In genomic region chr6:83038496-83039012, GRCm38 (mm10) we compare ENCODE assay signal across 8 mouse cellular contexts. TPM values are rescaled to one million over a fixed set of nuclear protein-coding genes. Genes with fewer than 3 reads are reported as not detected.
A peak's percentile ranks its signal among the peaks of the same experiment; 100 is the strongest.
DNase-seq lines count a peak whose midpoint lies in the region; ATAC-seq and TF ChIP-seq lines count a peak whose summit lies in the region.

No protein-coding gene starts in this region.

- H3K36me3 ChIP-seq in ES-E14 (ENCODE audit: control insufficient read depth, insufficient read depth, low read length, poor library complexity, severe bottlenecking), result no peaks in the 10 kb centered on the region
- H3K36me3 ChIP-seq in hindbrain, embryonic 10.5 days, result no peaks in the 10 kb centered on the region
- no peaks in the 10 kb centered on the region for H3K36me3 ChIP-seq in neural tube, embryonic 15.5 days

- H3K9me3 ChIP-seq in ES-E14 (ENCODE audit: control insufficient read depth, insufficient read depth, low read depth, low read length), result no peaks in the 10 kb centered on the region
- H3K9me3 ChIP-seq in hindbrain, embryonic 10.5 days, result no peaks in the 10 kb centered on the region
- H3K9me3 ChIP-seq in neural tube, embryonic 15.5 days (replicated peaks), result no peaks in the 10 kb centered on the region

- WGBS in hindbrain, embryonic 10.5 days, result 9% methylated on average over 24 of the region's 24 CpGs
- WGBS in lung, adult 2 months, result 21% methylated on average over 24 of the region's 24 CpGs
- WGBS in neural tube, embryonic 15.5 days, result 12% methylated on average over 24 of the region's 24 CpGs

- DNase-seq in ES-E14 (ENCODE audit: low read depth, low spot score), result peak; percentile 94
- DNase-seq in cerebellum, adult 9-10 months, result peak; percentile 87
- peak; percentile 64 to 92 for DNase-seq in frontal cortex, adult 2 months (ENCODE audit: extremely low spot score in 1 of 2, low spot score in 1 of 2)
- DNase-seq in hindbrain, embryonic 10.5 days (ENCODE audit: low spot score), result peak; percentile 93
- peak; percentile 79 to 90 for DNase-seq in layer of hippocampus, adult 8-10 months (ENCODE audit: low spot score in 2 of 2)
- peak; percentile 98 for DNase-seq in lung, adult 2 months
- DNase-seq in testis, postnatal 10 days (ENCODE audit: low spot score), result peak; percentile 96

- H3K4me3 ChIP-seq in ES-E14 (ENCODE audit: insufficient read depth in 1 of 2, low read depth in 1 of 2, low read length in 2 of 2, poor library complexity in 1 of 2, severe bottlenecking in 1 of 2), result no peak overlapping the region
- peak overlapping the region; percentile 39 for H3K4me3 ChIP-seq in hindbrain, embryonic 10.5 days
- H3K4me3 ChIP-seq in lung, adult 2 months (replicated peaks; ENCODE audit: extremely low read depth, low read depth, low read length), result peak overlapping the region; percentile 34
- H3K4me3 ChIP-seq in neural tube, embryonic 15.5 days (replicated peaks), result peak overlapping the region; percentile 35

- no peak overlapping the region for H3K9ac ChIP-seq in ES-E14 (ENCODE audit: insufficient read depth, low read depth, low read length, poor library complexity, severe bottlenecking)
- H3K9ac ChIP-seq in neural tube, embryonic 15.5 days (replicated peaks), result 0 out of 2 replicates have a peak overlapping the region, but pooled peaks have one; percentile 26

- in situ Hi-C loops in ES-E14 (cut with MboI; ENCODE audit: low sequenced_read_pairs in 2 of 2, unreplicated experiment in 2 of 2), result no loop called here

- 0 out of 2 replicates have a peak, but pooled peaks have one; percentile 44 for TF ChIP-seq POLR2A in lung, adult 2 months (IDR thresholded peaks at IDR 0.05; ENCODE audit: borderline replicate concordance, extremely low read depth, low read depth, low read length)

- H3K4me2 ChIP-seq in neural tube, embryonic 15.5 days, result peak overlapping the region; percentile 61

- no peak for TF ChIP-seq CTCF in lung, adult 2 months (IDR thresholded peaks at IDR 0.05; ENCODE audit: insufficient read depth, low read length)

- H3K27me3 ChIP-seq in hindbrain, embryonic 10.5 days (ENCODE audit: insufficient read depth, poor library complexity, severe bottlenecking), result peaks cover 40% of the 10 kb centered on the region
- peaks cover 17% of the 10 kb centered on the region; the same call in 1 of the 2 replicates for H3K27me3 ChIP-seq in neural tube, embryonic 15.5 days (replicated peaks)

- ATAC-seq in neural tube, embryonic 15.5 days (ENCODE audit: low FRiP score), result peak; percentile 57

- H3K27ac ChIP-seq in ES-E14 (ENCODE audit: insufficient read depth, low read depth, low read length, poor library complexity, severe bottlenecking), result no peak overlapping the region
- peak overlapping the region; percentile 67 for H3K27ac ChIP-seq in hindbrain, embryonic 10.5 days
- H3K27ac ChIP-seq in neural tube, embryonic 15.5 days (replicated peaks), result peak overlapping the region; percentile 52; the same call in 1 of the 2 replicates

- H3K4me1 ChIP-seq in ES-E14 (ENCODE audit: control insufficient read depth in 2 of 2, insufficient read depth in 2 of 2, low read length in 2 of 2, poor library complexity in 1 of 2), result peaks cover 4 to 7% of the 10 kb centered on the region in 2 experiments; a peak in 1 of 4 replicates
- H3K4me1 ChIP-seq in hindbrain, embryonic 10.5 days (replicated peaks), result peaks cover 37% of the 10 kb centered on the region
- peaks cover 4% of the 10 kb centered on the region; the same call in 1 of the 2 replicates for H3K4me1 ChIP-seq in lung, adult 2 months (ENCODE audit: control insufficient read depth, insufficient read depth, low read length)
- peaks cover 14% of the 10 kb centered on the region for H3K4me1 ChIP-seq in neural tube, embryonic 15.5 days

TF ChIP-seq in ES-E14, 5 proteins besides CTCF, POLR2A, EP300 and RAD21:
- TF ChIP-seq CHD2 (IDR thresholded peaks at IDR 0.05; ENCODE audit: low read depth, low read length) (peak; percentile 85), MAFK (IDR thresholded peaks at IDR 0.05; ENCODE audit: insufficient read depth, low read depth, low read length) (no peak), HCFC1 (IDR thresholded peaks at IDR 0.05; ENCODE audit: borderline replicate concordance, insufficient read depth, low read length) (no peak), ZNF384 (IDR thresholded peaks at IDR 0.05; ENCODE audit: low read depth, low read length) (no peak), ZC3H11A (IDR thresholded peaks at IDR 0.05; ENCODE audit: borderline replicate concordance, low read depth, low read length) (no peak)

RNA-seq across cellular contexts. Expression of gene Loxl3, which starts 4.6 kb away (rescaled TPM):
- 2.3 and 3.4 TPM in 2 replicates for total RNA-seq in ES-E14 (2012; rRNA removed)
- polyA plus RNA-seq in frontal cortex, adult 2 months (2012; rRNA removed), result 6.4 and 6.6 TPM in 2 replicates
- 10.5 and 10.7 TPM in 2 replicates for polyA plus RNA-seq in hindbrain, embryonic 10.5 days (2016; fragmentation: Nextera tagmentation; extraction: Ambion mirVana)
- total RNA-seq in layer of hippocampus, adult 8-10 months (2022), result 1 to 10 TPM; 2.5 to 4.7 (median 3.2) TPM
- polyA plus RNA-seq in lung, adult 2 months (2012; rRNA removed), result 6.7 and 8.5 TPM in 2 replicates
- 7.6 and 8.6 TPM in 2 replicates for polyA plus RNA-seq in neural tube, embryonic 15.5 days (2015; fragmentation: Nextera tagmentation; extraction: Ambion mirVana)

RNA-seq across cellular contexts. Expression of gene Dok1, which starts 5.3 kb away (rescaled TPM):
- total RNA-seq in ES-E14 (2012; rRNA removed), result 8.5 and 14.9 TPM in 2 replicates
- 1.7 and 2.4 TPM in 2 replicates for polyA plus RNA-seq in frontal cortex, adult 2 months (2012; rRNA removed)
- 7.7 and 8.6 TPM in 2 replicates for polyA plus RNA-seq in hindbrain, embryonic 10.5 days (2016; fragmentation: Nextera tagmentation; extraction: Ambion mirVana)
- 1 to 10 TPM; 3.3 to 7.4 (median 5.0) TPM for total RNA-seq in layer of hippocampus, adult 8-10 months (2022)
- 12.6 and 15.1 TPM in 2 replicates for polyA plus RNA-seq in lung, adult 2 months (2012; rRNA removed)
- polyA plus RNA-seq in neural tube, embryonic 15.5 days (2015; fragmentation: Nextera tagmentation; extraction: Ambion mirVana), result 2.4 and 6.8 TPM in 2 replicates

RNA-seq across cellular contexts. Expression of gene Aup1, which starts 15.8 kb away (rescaled TPM):
- 152 and 242 TPM in 2 replicates for total RNA-seq in ES-E14 (2012; rRNA removed)
- polyA plus RNA-seq in frontal cortex, adult 2 months (2012; rRNA removed), result 220 and 253 TPM in 2 replicates
- 169 and 179 TPM in 2 replicates for polyA plus RNA-seq in hindbrain, embryonic 10.5 days (2016; fragmentation: Nextera tagmentation; extraction: Ambion mirVana)
- total RNA-seq in layer of hippocampus, adult 8-10 months (2022), result 100 to 1,000 TPM; 123 to 153 (median 136) TPM
- polyA plus RNA-seq in lung, adult 2 months (2012; rRNA removed), result 389 and 538 TPM in 2 replicates
- 182 and 185 TPM in 2 replicates for polyA plus RNA-seq in neural tube, embryonic 15.5 days (2015; fragmentation: Nextera tagmentation; extraction: Ambion mirVana)

RNA-seq across cellular contexts. Expression of gene Htra2, which starts 16.5 kb away (rescaled TPM):
- 66.8 and 80.3 TPM in 2 replicates for total RNA-seq in ES-E14 (2012; rRNA removed)
- polyA plus RNA-seq in frontal cortex, adult 2 months (2012; rRNA removed), result 58.8 and 63.7 TPM in 2 replicates
- polyA plus RNA-seq in hindbrain, embryonic 10.5 days (2016; fragmentation: Nextera tagmentation; extraction: Ambion mirVana), result 70.9 and 82.5 TPM in 2 replicates
- total RNA-seq in layer of hippocampus, adult 8-10 months (2022), result 10 to 100 TPM; 50.0 to 60.6 (median 51.8) TPM
- 47.7 and 49.3 TPM in 2 replicates for polyA plus RNA-seq in lung, adult 2 months (2012; rRNA removed)
- polyA plus RNA-seq in neural tube, embryonic 15.5 days (2015; fragmentation: Nextera tagmentation; extraction: Ambion mirVana), result 80.8 and 83.1 TPM in 2 replicates

RNA-seq across cellular contexts. Expression of gene Dqx1, which starts 19.1 kb away (rescaled TPM):
- 3.7 and 5.6 TPM in 2 replicates for total RNA-seq in ES-E14 (2012; rRNA removed)
- 0.76 and 0.97 TPM in 2 replicates for polyA plus RNA-seq in frontal cortex, adult 2 months (2012; rRNA removed)
- 2.2 and 3.5 TPM in 2 replicates for polyA plus RNA-seq in hindbrain, embryonic 10.5 days (2016; fragmentation: Nextera tagmentation; extraction: Ambion mirVana)
- total RNA-seq in layer of hippocampus, adult 8-10 months (2022), result 1 to 10 TPM in 3 of 4 experiments, under 1 TPM in 1; 0.41 to 2.1 (median 1.5) TPM
- polyA plus RNA-seq in lung, adult 2 months (2012; rRNA removed), result 3.6 and 4.3 TPM in 2 replicates
- polyA plus RNA-seq in neural tube, embryonic 15.5 days (2015; fragmentation: Nextera tagmentation; extraction: Ambion mirVana), result 0.45 and 1.7 TPM in 2 replicates

Comparison
In these comparisons a context has a peak if more than half of its experiments do, and no peak if none do; other contexts are left out.
1. H3K4me3 ChIP-seq: peak in hindbrain, embryonic 10.5 days (single experiment), lung, adult 2 months (single experiment) and neural tube, embryonic 15.5 days (single experiment); none in ES-E14 (0 of 2).
2. Peak in every context shown above with its lines, with median percentiles within 50 percentile points of each other: DNase-seq.